Mouse (Mus musculus): ENCODE results near the gene Birc6. TPM values are rescaled to one million over a fixed set of nuclear protein-coding genes. Genes with fewer than 3 reads are reported as not detected.
A peak's percentile ranks its signal among the peaks of the same experiment; 100 is the strongest.

The Birc6 gene
- total and polyA plus RNA-seq, 2 experiments from 2014 or later: 96.6 to 137 TPM

DNA sequence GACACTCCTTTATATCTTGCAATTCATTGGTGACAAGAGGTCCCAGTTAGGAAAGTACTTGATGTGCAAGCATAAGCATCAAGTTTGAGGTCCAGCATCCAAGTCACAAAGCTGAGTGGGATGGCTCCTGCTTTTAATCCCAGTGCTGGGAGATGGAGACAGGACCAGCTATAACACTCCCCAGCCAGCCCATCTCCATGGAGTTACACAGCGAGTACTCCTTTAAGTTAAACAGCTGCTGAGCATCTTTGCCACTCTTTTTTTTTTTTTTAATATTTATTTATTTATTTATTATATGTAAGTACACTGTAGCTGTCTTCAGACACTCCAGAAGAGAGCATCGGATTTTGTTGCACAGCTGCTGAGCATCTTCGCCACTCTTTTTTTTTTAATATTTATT is 130.3 kb downstream of the Birc6 start:
- no peak overlapping the region for H3K9ac ChIP-seq (replicated peaks; ENCODE audit: low read length)
- peaks cover 45% of the 10 kb centered on the region for H3K36me3 ChIP-seq (ENCODE audit: insufficient read depth, low read length)
- ATAC-seq (no peak), DNase-seq (ENCODE audit: low spot score) (no peak)
- no peak overlapping the region for H3K4me3 ChIP-seq (ENCODE audit: low read length)
- no peak overlapping the region for H3K4me2 ChIP-seq (ENCODE audit: low read depth, low read length)
- 98% methylated on average over 3 of the region's 3 CpGs for WGBS
- no peak overlapping the region for H3K27ac ChIP-seq
- H3K4me1 ChIP-seq (ENCODE audit: insufficient read depth, low read length): no peaks in the 10 kb centered on the region
- no peak for TF ChIP-seq CTCF (IDR thresholded peaks at IDR 0.05; ENCODE audit: low read depth)
- H3K9me3 ChIP-seq (ENCODE audit: low read length): no peaks in the 10 kb centered on the region
- no peaks in the 10 kb centered on the region for H3K27me3 ChIP-seq (ENCODE audit: insufficient read depth, low read length)

DNA sequence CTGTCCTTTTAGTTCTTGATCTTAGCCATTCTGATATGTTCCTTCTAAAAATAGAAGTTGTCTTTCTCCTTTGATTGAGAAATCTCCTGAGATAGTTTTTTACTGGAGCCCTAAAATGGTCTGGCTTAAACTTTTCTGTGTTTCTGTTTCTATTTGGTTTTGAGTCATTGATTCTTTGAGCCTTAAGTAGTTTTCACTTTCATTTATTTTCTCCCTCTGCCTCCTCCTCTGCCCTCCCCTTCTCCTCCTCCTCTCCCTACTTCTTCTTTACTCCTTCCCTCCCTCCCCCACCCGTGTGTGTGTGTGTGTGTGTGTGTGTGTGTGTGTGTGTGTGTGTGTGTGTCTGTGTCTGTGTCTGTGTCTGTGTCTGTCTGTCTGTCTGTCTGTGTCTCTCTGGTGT is 139.9 kb downstream of the Birc6 start:
- Histone ChIP-seq H3K4me1 (ENCODE audit: insufficient read depth, low read length) (no peaks in the 10 kb centered on the region), H3K4me3 (ENCODE audit: low read length) (no peak overlapping the region), H3K36me3 (ENCODE audit: insufficient read depth, low read length) (peaks cover 40% of the 10 kb centered on the region; the same call in 1 of the 2 replicates), H3K27me3 (ENCODE audit: insufficient read depth, low read length) (no peaks in the 10 kb centered on the region), H3K27ac (no peak overlapping the region), H3K9me3 (ENCODE audit: low read length) (no peaks in the 10 kb centered on the region), H3K4me2 (ENCODE audit: low read depth, low read length) (no peak overlapping the region), H3K9ac (replicated peaks; ENCODE audit: low read length) (no peak overlapping the region)
- no peak for TF ChIP-seq CTCF (IDR thresholded peaks at IDR 0.05; ENCODE audit: low read depth)
- DNase-seq (ENCODE audit: low spot score): no peak
- no CpG with 5 or more reads among the region's 1 CpGs for WGBS
- no peak for ATAC-seq

DNA sequence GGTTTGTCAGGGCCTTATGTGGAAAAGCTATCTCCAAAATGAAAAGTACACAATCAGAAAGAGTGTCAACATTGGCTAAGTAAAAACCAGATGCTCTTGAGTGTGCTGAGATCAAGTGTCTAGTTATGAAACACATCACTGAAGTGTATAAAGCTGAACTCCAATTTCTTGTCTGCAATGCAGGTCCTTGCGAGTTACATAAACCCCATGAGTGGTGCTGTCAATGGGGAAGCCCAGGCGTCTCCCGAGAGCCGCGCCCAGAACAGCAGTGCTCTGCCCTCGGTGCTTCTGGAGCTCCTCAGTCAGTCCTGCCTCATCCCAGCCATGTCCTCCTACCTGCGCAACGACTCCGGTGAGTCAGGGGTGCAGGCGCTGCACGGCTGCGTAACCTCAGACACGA is 141.9 kb downstream of the Birc6 start:
- Histone ChIP-seq H3K36me3 (ENCODE audit: insufficient read depth, low read length) (peaks cover 27% of the 10 kb centered on the region; the same call in 1 of the 2 replicates), H3K4me3 (ENCODE audit: low read length) (no peak overlapping the region), H3K4me1 (ENCODE audit: insufficient read depth, low read length) (no peaks in the 10 kb centered on the region), H3K9me3 (ENCODE audit: low read length) (no peaks in the 10 kb centered on the region), H3K27ac (no peak overlapping the region), H3K4me2 (ENCODE audit: low read depth, low read length) (no peak overlapping the region), H3K27me3 (ENCODE audit: insufficient read depth, low read length) (no peaks in the 10 kb centered on the region), H3K9ac (replicated peaks; ENCODE audit: low read length) (no peak overlapping the region)
- WGBS: 95% methylated on average over 13 of the region's 13 CpGs
- ATAC-seq: no peak
- no peak for DNase-seq (ENCODE audit: low spot score)
- no peak for TF ChIP-seq CTCF (IDR thresholded peaks at IDR 0.05; ENCODE audit: low read depth)

DNA sequence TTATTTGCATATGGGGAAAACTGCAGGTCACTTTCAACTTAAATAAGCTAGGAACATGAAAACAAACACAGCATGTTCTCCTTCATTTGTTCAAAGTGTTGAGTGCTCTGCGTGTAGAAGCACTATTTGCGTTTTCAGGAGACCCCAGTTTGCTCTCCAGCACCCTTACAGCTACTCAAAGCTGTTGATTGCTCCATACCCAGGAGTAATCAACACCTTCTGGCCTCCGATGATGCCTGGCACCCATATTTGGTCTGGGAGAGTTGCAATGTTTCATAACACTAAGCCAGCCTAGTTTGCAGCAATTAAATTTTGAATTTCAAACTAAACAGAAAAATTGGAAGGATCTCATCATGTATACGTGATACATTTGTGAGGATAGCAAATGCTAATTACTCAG is 144.4 kb downstream of the Birc6 start:
- H3K4me2 ChIP-seq (ENCODE audit: low read depth, low read length): no peak overlapping the region
- no peak for TF ChIP-seq CTCF (IDR thresholded peaks at IDR 0.05; ENCODE audit: low read depth)
- 86% methylated on average over 4 of the region's 4 CpGs for WGBS
- H3K27me3 ChIP-seq (ENCODE audit: insufficient read depth, low read length): no peaks in the 10 kb centered on the region
- DNase-seq (ENCODE audit: low spot score) (no peak), ATAC-seq (no peak)
- H3K9ac ChIP-seq (replicated peaks; ENCODE audit: low read length): no peak overlapping the region
- peaks cover 27% of the 10 kb centered on the region; the same call in 1 of the 2 replicates for H3K36me3 ChIP-seq (ENCODE audit: insufficient read depth, low read length)
- H3K27ac ChIP-seq: no peak overlapping the region
- no peaks in the 10 kb centered on the region for H3K4me1 ChIP-seq (ENCODE audit: insufficient read depth, low read length)
- no peak overlapping the region for H3K4me3 ChIP-seq (ENCODE audit: low read length)
- no peaks in the 10 kb centered on the region for H3K9me3 ChIP-seq (ENCODE audit: low read length)

DNA sequence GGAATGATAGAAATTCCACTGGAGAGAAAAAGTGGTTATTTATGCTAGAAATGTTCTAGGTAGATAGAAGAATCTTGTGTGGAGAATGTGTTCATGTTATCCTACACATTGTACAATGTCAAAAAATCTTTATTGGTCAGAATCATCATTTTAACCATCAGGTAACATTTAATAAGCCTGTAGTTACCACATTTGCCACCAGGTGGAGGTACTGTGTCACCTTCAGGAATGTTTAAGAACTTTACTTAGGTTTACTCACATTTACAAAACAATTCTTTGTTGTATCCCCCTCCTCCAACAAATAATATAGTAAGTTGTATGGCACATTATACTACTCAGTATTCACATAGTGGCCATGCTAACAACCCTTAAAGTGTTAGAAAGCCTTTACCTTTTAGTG is 145.2 kb downstream of the Birc6 start:
- Histone ChIP-seq H3K36me3 (ENCODE audit: insufficient read depth, low read length) (peaks cover 30% of the 10 kb centered on the region; the same call in 1 of the 2 replicates), H3K27ac (no peak overlapping the region), H3K9ac (replicated peaks; ENCODE audit: low read length) (no peak overlapping the region), H3K4me3 (ENCODE audit: low read length) (no peak overlapping the region), H3K27me3 (ENCODE audit: insufficient read depth, low read length) (no peaks in the 10 kb centered on the region), H3K9me3 (ENCODE audit: low read length) (no peaks in the 10 kb centered on the region), H3K4me2 (ENCODE audit: low read depth, low read length) (no peak overlapping the region), H3K4me1 (ENCODE audit: insufficient read depth, low read length) (no peaks in the 10 kb centered on the region)
- no peak for ATAC-seq
- peak; percentile 82 for DNase-seq (ENCODE audit: low spot score)
- peak; percentile 78 for TF ChIP-seq CTCF (IDR thresholded peaks at IDR 0.05; ENCODE audit: low read depth)

DNA sequence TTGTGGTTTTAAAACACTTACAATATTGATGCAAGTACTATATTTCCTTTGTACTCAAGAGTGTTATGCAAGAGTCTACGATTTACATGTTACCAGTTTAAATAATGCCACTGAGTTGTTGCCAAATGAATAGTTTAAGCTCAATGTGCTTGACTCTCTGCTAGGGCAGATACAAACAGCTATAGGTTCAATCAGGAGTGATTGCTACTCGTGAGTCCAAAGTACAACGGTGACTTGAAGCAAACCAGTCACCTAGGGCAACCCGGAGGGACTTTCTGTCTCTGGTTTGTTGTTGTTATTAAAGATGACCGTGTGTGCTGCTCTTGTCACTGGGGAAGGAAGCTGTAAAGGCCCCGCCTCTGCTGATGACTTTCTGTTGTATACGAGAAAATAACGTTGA is 150.0 kb downstream of the Birc6 start:
- no peak for TF ChIP-seq CTCF (IDR thresholded peaks at IDR 0.05; ENCODE audit: low read depth)
- H3K4me1 ChIP-seq (ENCODE audit: insufficient read depth, low read length): no peaks in the 10 kb centered on the region
- H3K4me3 ChIP-seq (ENCODE audit: low read length): no peak overlapping the region
- H3K27me3 ChIP-seq (ENCODE audit: insufficient read depth, low read length): no peaks in the 10 kb centered on the region
- H3K9ac ChIP-seq (replicated peaks; ENCODE audit: low read length): no peak overlapping the region
- DNase-seq (ENCODE audit: low spot score) (no peak), ATAC-seq (no peak)
- H3K27ac ChIP-seq: no peak overlapping the region
- H3K9me3 ChIP-seq (ENCODE audit: low read length): no peaks in the 10 kb centered on the region
- no peak overlapping the region for H3K4me2 ChIP-seq (ENCODE audit: low read depth, low read length)
- H3K36me3 ChIP-seq (ENCODE audit: insufficient read depth, low read length): peaks cover 13% of the 10 kb centered on the region; the same call in 1 of the 2 replicates
- WGBS: 91% methylated on average over 8 of the region's 8 CpGs

DNA sequence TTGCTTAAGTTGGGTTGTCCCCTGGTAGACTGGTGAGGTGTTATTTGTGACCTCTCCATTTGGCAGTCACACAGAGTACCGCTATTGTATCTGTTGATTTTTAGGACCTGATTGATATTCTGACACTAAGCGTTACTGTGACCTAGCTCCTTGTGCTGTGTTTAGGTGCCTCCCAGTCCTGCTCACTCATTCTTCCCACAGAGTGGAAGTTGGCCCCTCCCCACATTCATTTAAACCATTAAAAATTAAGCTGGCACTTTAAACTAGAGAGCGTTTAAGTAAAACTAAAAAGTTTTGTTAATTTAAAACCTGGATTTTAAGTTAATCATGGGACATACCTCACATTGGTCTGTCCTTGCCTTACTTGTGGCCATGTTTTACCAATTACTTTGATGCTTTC is 156.8 kb downstream of the Birc6 start:
- no peak for DNase-seq (ENCODE audit: low spot score)
- no peak overlapping the region for H3K4me2 ChIP-seq (ENCODE audit: low read depth, low read length)

More for the DNA sequence above, 156.8 kb downstream of the Birc6 start:
- Histone ChIP-seq H3K4me1 (ENCODE audit: insufficient read depth, low read length) (no peaks in the 10 kb centered on the region), H3K9me3 (ENCODE audit: low read length) (no peaks in the 10 kb centered on the region), H3K9ac (replicated peaks; ENCODE audit: low read length) (no peak overlapping the region), H3K4me3 (ENCODE audit: low read length) (no peak overlapping the region), H3K27me3 (ENCODE audit: insufficient read depth, low read length) (no peaks in the 10 kb centered on the region), H3K27ac (no peak overlapping the region), H3K36me3 (ENCODE audit: insufficient read depth, low read length) (peaks cover 13% of the 10 kb centered on the region; the same call in 1 of the 2 replicates)
- WGBS: 89% methylated on average over 3 of the region's 3 CpGs
- no peak for TF ChIP-seq CTCF (IDR thresholded peaks at IDR 0.05; ENCODE audit: low read depth)
- no peak for ATAC-seq
